Mouse (Mus musculus) liver, embryonic 14.5 days (tissue): ENCODE measurements around the gene Jam2. TPM values are rescaled to one million over a fixed set of nuclear protein-coding genes. Genes with fewer than 3 reads are reported as not detected.

Source experiments
- ATAC-seq: fragments of 200-750 bp; cut with Nextera tagmentation; 2 replicates; pipeline ENCODE4 v1.8.0; 2017; ENCODE audit warnings: moderate number of reproducible peaks, mild to moderate bottlenecking, moderate library complexity; ENCODE audit not compliant: insufficient read depth
- DNase-seq, 3 experiments: peaks; one replicate each; pipeline ENCODE4 v3.0.0-alpha.2; 2012 to 2013; ENCODE audit warnings: low read depth in 3 of 3, low spot score in 3 of 3
- H3K27ac ChIP-seq: fragments of 300-500 bp; sonication (generic); 2 replicates; pipeline ENCODE4 v1.5.1; 2014; ENCODE audit warnings: moderate library complexity, mild to moderate bottlenecking, control low read depth, inconsistent platforms
- H3K27me3 ChIP-seq: fragments of 300-500 bp; sonication (generic); 2 replicates; pipeline ENCODE4 v1.6.1; 2014; ENCODE audit warnings: mild to moderate bottlenecking, low read length, moderate library complexity; ENCODE audit not compliant: control insufficient read depth, insufficient read depth
- H3K36me3 ChIP-seq: fragments of 300-500 bp; sonication (generic); replicated peaks from 2 replicates; pipeline ENCODE4 v1.6.1; 2014; ENCODE audit warnings: low read depth; ENCODE audit not compliant: control insufficient read depth, insufficient read depth
- H3K4me1 ChIP-seq, 2 experiments: fragments of 200-500 bp in 1 of 2; fragments of 300-500 bp in 1 of 2; sonication (generic) in 1 of 2; replicated peaks; 2 replicates each; pipeline ENCODE4 v1.6.1; 2012 to 2014; ENCODE audit warnings: antibody characterized with exemption in 1 of 2, inconsistent platforms in 1 of 2, low read length in 1 of 2; ENCODE audit not compliant: control insufficient read depth in 2 of 2, insufficient read depth in 2 of 2
- H3K4me2 ChIP-seq: fragments of 300-500 bp; sonication (generic); 2 replicates; pipeline ENCODE4 v1.6.1; 2014; ENCODE audit warnings: low read depth, mild to moderate bottlenecking, control low read depth, moderate library complexity
- H3K4me3 ChIP-seq, 2 experiments: fragments of 200-500 bp in 1 of 2; fragments of 300-500 bp in 1 of 2; sonication (generic) in 1 of 2; 2 replicates each; pipeline ENCODE4 v1.5.1; 2012 to 2014; ENCODE audit warnings: low read depth in 2 of 2, low read length in 2 of 2, mild to moderate bottlenecking in 2 of 2, control low read depth in 1 of 2, inconsistent platforms in 1 of 2, moderate library complexity in 1 of 2; ENCODE audit not compliant: insufficient read depth in 1 of 2
- H3K9ac ChIP-seq: fragments of 300-500 bp; sonication (generic); replicated peaks from 2 replicates; pipeline ENCODE4 v1.6.1; 2014; ENCODE audit warnings: mild to moderate bottlenecking, control low read depth, moderate library complexity
- H3K9me3 ChIP-seq: fragments of 300-500 bp; sonication (generic); 2 replicates; pipeline ENCODE4 v1.6.1; 2016; ENCODE audit warnings: low read length, mixed read lengths; ENCODE audit not compliant: control insufficient read depth
- CTCF ChIP-seq: IDR thresholded peaks from 2 replicates; pipeline ENCODE4 v1.5.1; 2016; ENCODE audit warnings: antibody characterized with exemption, low read depth, control low read depth
- EP300 ChIP-seq: IDR thresholded peaks from 2 replicates; pipeline ENCODE4 v1.6.1; 2016; ENCODE audit warnings: antibody characterized with exemption, low read depth
- WGBS: fragments of 180-500 bp; shearing (Covaris S2); extraction: QIAGEN DNeasy Blood & Tissue Kit; methylation state at CpG from one replicate; pipeline ENCODE4 v1.1.7; 2014; ENCODE audit not compliant: insufficient replicate concordance; 5-methylcytosine and 5-hydroxymethylcytosine counted together
- polyA plus RNA-seq, 2 experiments: library from polyadenylated mRNA; depleted of rRNA in 1 of 2; stranded (reverse) in 1 of 2; unstranded in 1 of 2; fragments of >200 nt; fragmentation: Nextera tagmentation in 1 of 2; extraction: Ambion mirVana in 1 of 2; gene quantifications; 2 replicates each; pipeline versions ENCODE4 v1.2.1 to v1.2.3; 2012 to 2014

The Jam2 gene
- polyA plus RNA-seq, 2 experiments: 0.87 to 1.7 TPM

DNA sequence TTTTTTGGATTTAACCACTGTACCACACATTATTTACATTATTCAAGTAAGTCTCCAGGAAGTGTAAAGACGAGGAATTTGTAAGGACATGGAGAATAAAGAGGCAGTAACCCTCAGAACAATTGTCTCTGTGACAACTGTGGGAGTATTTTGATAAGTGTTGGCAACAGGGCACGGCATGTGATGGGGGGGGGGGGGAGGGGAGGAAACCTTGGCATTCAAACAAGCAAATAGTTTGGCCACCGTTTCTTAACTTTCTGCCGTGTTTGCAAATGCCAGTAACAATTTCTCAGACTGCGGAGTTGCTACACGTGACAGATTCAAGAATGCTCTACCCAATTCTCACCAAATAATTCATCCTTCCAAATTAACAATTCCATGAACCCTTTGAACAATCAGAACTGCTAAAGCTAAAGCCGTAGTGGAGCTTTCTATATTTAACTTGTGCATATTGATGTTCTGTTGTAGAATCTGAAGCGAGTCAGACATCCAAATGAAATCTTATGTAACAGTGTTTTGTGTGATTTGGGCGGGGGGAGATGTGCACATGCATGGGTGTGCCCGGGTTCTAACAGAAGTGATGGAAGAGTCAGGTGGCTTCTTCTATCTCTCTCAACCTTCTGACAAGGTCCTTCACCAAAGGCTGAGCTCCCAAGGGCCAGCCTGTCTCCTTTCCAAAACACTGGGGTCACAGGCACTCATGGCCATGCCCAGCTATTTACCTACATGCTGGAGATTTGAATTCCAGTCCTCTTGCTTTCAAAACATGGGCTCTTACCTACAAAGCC lies 29.0 kb upstream of the Jam2 start:
- Histone ChIP-seq H3K4me3 (no peak overlapping the region), H3K4me2 (no peak overlapping the region), H3K9me3 (no peaks in the 10 kb centered on the region), H3K27me3 (no peaks in the 10 kb centered on the region), H3K27ac (no peak overlapping the region), H3K4me1 (no peaks in the 10 kb centered on the region), H3K36me3 (no peaks in the 10 kb centered on the region), H3K9ac (no peak overlapping the region)
- DNase-seq: no peak
- 53% methylated on average over 10 of the region's 10 CpGs for WGBS
- TF ChIP-seq EP300 (no peak), CTCF (no peak)
- ATAC-seq: no peak

DNA sequence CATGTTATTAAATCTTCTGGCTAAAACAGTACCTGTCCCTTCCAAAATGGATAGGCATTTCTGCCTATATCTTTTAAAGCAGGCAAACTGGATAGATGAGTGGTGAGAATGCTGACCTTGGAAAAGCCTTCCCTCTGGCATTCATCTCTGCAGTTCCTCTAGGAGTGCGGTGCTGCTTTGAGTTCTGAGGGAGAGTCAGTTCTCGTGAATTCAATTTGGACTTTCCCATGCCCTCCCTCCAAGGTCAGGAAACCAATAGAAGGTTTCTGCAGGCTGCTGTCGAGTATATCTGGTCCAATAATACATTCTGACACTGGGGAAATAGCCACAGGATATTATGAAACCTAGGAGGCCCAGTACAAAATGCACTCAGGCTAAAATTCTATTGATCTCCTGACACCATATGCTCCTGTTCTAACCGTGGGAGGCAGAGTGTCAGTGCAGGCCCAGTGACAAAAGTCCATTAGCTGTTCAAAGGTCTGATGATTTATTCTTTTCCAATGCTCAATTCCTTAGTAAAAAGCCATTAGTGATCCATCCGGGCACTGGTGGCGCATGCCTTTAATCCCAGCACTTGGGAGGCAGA lies 28.1 kb upstream of the Jam2 start:
- TF ChIP-seq EP300 (no peak), CTCF (no peak)
- Histone ChIP-seq H3K27ac (no peak overlapping the region), H3K4me3 (no peak overlapping the region), H3K9ac (no peak overlapping the region), H3K9me3 (no peaks in the 10 kb centered on the region), H3K27me3 (no peaks in the 10 kb centered on the region), H3K4me1 (no peaks in the 10 kb centered on the region), H3K4me2 (no peak overlapping the region), H3K36me3 (no peaks in the 10 kb centered on the region)
- no peak for DNase-seq
- no peak for ATAC-seq
- 59% methylated on average over 6 of the region's 6 CpGs for WGBS

DNA sequence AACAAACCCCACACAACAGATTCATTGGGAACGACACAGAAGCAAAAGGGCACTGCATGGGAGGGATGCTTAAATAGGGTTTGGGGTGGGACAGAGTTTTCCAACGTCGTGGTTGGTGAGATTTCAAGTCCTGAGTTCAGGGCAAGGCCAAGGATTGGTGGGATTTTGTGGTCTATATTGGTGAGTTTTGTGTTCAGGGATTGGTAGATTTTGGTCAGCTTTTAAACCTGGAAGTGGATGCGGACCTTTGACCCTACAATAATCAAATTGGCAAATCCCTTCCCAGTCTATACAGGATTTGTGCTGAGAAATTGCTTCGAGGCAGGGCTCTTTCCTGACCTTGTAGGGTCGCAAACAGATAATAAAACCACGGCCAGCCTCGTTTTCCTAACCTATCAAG lies 6.0 kb upstream of the Jam2 start:
- H3K9me3 ChIP-seq: no peaks in the 10 kb centered on the region

DNA sequence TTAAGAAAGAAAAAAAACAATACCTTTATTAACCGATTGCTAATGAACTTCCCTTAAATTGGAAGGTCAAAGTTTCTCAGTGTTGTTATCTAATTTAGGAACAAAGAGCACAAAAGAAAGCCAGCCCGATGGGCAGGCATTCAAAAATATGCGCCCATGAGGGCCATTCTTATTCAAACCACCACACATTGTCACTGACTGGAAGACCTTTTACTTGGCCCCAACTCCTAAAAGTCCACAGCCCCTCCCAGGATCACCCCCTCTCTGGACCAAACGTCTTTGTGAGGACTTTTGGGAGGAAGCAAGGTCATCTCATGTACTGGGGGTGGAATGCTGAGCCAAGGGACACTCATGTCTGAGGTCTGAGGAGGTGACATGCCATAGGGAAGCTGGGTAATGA lies 4.7 kb upstream of the Jam2 start:
- no peaks in the 10 kb centered on the region for H3K4me1 ChIP-seq
- no peak for DNase-seq
- TF ChIP-seq CTCF: no peak
- TF ChIP-seq EP300: no peak
- H3K4me3 ChIP-seq: no peak overlapping the region
- no peaks in the 10 kb centered on the region for H3K36me3 ChIP-seq
- no peak overlapping the region for H3K9ac ChIP-seq
- H3K27ac ChIP-seq: no peak overlapping the region
- no peak for ATAC-seq
- H3K9me3 ChIP-seq: no peaks in the 10 kb centered on the region
- 53% methylated on average over 4 of the region's 4 CpGs for WGBS
- H3K27me3 ChIP-seq: peaks cover 11% of the 10 kb centered on the region
- no peak overlapping the region for H3K4me2 ChIP-seq

More for the DNA sequence above, 6.0 kb upstream of the Jam2 start:
- DNase-seq (no peak), ATAC-seq (no peak)
- WGBS: 51% methylated on average over 8 of the region's 8 CpGs
- Histone ChIP-seq H3K4me2 (no peak overlapping the region), H3K36me3 (no peaks in the 10 kb centered on the region), H3K27ac (no peak overlapping the region), H3K4me3 (no peak overlapping the region), H3K27me3 (peaks cover under 1% of the 10 kb centered on the region), H3K4me1 (no peaks in the 10 kb centered on the region), H3K9ac (no peak overlapping the region)
- TF ChIP-seq CTCF (no peak), EP300 (no peak)

DNA sequence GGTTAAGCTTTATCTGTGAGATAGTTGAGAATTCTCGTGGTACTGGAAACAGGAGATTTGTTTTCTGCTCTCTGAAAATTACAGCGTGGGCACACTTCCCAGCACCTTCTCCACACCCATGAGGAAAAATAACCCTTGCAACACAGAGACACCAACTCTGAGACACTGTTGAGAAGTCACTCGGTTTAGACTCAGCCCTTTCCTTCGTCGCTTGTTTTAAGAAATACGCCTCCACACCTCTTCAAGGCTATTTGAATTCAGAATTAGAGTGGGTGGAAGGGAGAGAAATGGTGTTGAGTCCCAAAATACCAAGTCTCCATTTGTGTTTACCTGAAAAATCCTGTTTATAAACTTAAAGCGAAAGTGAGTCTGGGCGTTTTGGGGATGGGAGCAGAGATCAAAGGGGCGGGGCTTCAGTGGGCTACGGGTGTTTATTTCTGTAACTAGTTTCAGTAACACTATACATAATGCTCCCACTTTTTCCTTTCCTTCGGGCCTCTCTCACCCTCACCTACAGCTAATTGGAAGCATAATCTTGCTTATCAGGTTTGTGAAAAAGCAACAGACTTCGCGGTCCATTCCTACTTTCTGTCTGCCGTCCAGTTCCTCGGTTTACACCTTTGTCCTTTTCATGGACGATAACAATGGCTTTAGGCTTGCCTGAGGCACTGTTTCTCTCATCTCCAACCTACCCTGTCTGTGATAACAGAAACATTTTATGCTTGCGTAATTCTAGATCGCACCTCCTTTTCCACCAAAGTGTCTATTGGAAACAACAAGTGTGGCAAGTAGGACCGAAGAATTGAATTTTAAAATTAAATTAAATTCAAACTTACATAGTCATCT lies 4.1 kb upstream of the Jam2 start:
- Histone ChIP-seq H3K9me3 (no peaks in the 10 kb centered on the region), H3K27ac (no peak overlapping the region), H3K4me2 (no peak overlapping the region), H3K27me3 (peaks cover 17% of the 10 kb centered on the region), H3K36me3 (no peaks in the 10 kb centered on the region), H3K4me1 (no peaks in the 10 kb centered on the region), H3K4me3 (no peak overlapping the region), H3K9ac (no peak overlapping the region)
- 73% methylated on average over 19 of the region's 19 CpGs for WGBS
- ATAC-seq: no peak
- DNase-seq: no peak
- no peak for TF ChIP-seq EP300
- TF ChIP-seq CTCF: no peak
